Mouse (Mus musculus) limb, embryonic 14.5 days (tissue): Measurements from ENCODE around the gene Wfdc10. TPM values are rescaled to one million over a fixed set of nuclear protein-coding genes. Genes with fewer than 3 reads are reported as not detected.

ENCODE experiments used
- ATAC-seq: fragments of 200-750 bp; cut with Nextera tagmentation; 2 replicates; pipeline ENCODE4 v1.8.0; 2017; ENCODE audit warnings: low read depth, moderate number of reproducible peaks, moderate TSS enrichment; ENCODE audit not compliant: low FRiP score
- DNase-seq: peaks from one replicate; pipeline ENCODE4 v3.0.0-alpha.2; 2015; ENCODE audit warnings: low spot score
- H3K27ac ChIP-seq: fragments of 300-500 bp; sonication (generic); replicated peaks from 2 replicates; pipeline ENCODE4 v1.5.1; 2014; ENCODE audit warnings: low read depth, mild to moderate bottlenecking, low read length, moderate library complexity, mixed read lengths
- H3K27me3 ChIP-seq: fragments of 300-500 bp; sonication (generic); 2 replicates; pipeline ENCODE4 v1.6.1; 2014; ENCODE audit warnings: low read length, mixed read lengths; ENCODE audit not compliant: control insufficient read depth, insufficient read depth
- H3K36me3 ChIP-seq: fragments of 300-500 bp; sonication (generic); 2 replicates; pipeline ENCODE4 v1.6.1; 2014; ENCODE audit warnings: mild to moderate bottlenecking, low read length, moderate library complexity, mixed read lengths; ENCODE audit not compliant: control insufficient read depth, insufficient read depth
- H3K4me1 ChIP-seq: fragments of 300-500 bp; sonication (generic); 2 replicates; pipeline ENCODE4 v1.6.1; 2014; ENCODE audit warnings: antibody characterized with exemption, low read length, mixed read lengths; ENCODE audit not compliant: control insufficient read depth, insufficient read depth
- H3K4me2 ChIP-seq: fragments of 300-500 bp; sonication (generic); replicated peaks from 2 replicates; pipeline ENCODE4 v1.6.1; 2014; ENCODE audit warnings: low read depth, mild to moderate bottlenecking, low read length, moderate library complexity; ENCODE audit not compliant: severe bottlenecking
- H3K4me3 ChIP-seq: fragments of 300-500 bp; sonication (generic); replicated peaks from 2 replicates; pipeline ENCODE4 v1.5.1; 2014; ENCODE audit warnings: low read length
- H3K9ac ChIP-seq: fragments of 300-500 bp; sonication (generic); 2 replicates; pipeline ENCODE4 v1.6.1; 2014; ENCODE audit warnings: mild to moderate bottlenecking, low read depth, low read length, moderate library complexity; ENCODE audit not compliant: severe bottlenecking
- H3K9me3 ChIP-seq: fragments of 300-500 bp; sonication (generic); 2 replicates; pipeline ENCODE4 v1.6.1; 2016; ENCODE audit warnings: low read length; ENCODE audit not compliant: control insufficient read depth
- POLR2A ChIP-seq: fragments of 200-500 bp; IDR thresholded peaks from 2 replicates; pipeline ENCODE4 v1.8.0; 2012; ENCODE audit warnings: inconsistent platforms, mild to moderate bottlenecking, moderate library complexity, borderline replicate concordance; ENCODE audit not compliant: insufficient read depth, insufficient read length; ENCODE audit errors: extremely low read depth
- WGBS: fragments of 180-500 bp; shearing (Covaris S2); extraction: QIAGEN DNeasy Blood & Tissue Kit; methylation state at CpG from one replicate; pipeline ENCODE4 v1.1.7; 2014; 5-methylcytosine and 5-hydroxymethylcytosine counted together
- polyA plus RNA-seq, 2 experiments: library from polyadenylated mRNA; depleted of rRNA in 1 of 2; stranded (reverse) in 1 of 2; unstranded in 1 of 2; fragments of >200 nt; fragmentation: Nextera tagmentation in 1 of 2; extraction: Ambion mirVana in 1 of 2; gene quantifications; 2 replicates each; pipeline versions ENCODE4 v1.2.1 to v1.2.3; 2012 to 2014

Gene Wfdc10
- polyA plus RNA-seq, 2 experiments = 0.31 TPM; not detected in 1

GRCm38 (mm10) chr2:164700959-164701358, 45.1 kb downstream of the Wfdc10 start:
- H3K4me1 ChIP-seq = no peaks in the 10 kb centered on the region
- H3K4me2 ChIP-seq = no peak overlapping the region
- TF ChIP-seq POLR2A = no peak
- no peaks in the 10 kb centered on the region for H3K27me3 ChIP-seq
- H3K9me3 ChIP-seq = no peaks in the 10 kb centered on the region
- 68% methylated on average over 5 of the region's 5 CpGs for WGBS
- DNase-seq = peak; percentile 19
- H3K27ac ChIP-seq = no peak overlapping the region
- H3K4me3 ChIP-seq = no peak overlapping the region
- no peaks in the 10 kb centered on the region for H3K36me3 ChIP-seq
- no peak overlapping the region for H3K9ac ChIP-seq
- no peak; the same call in 1 of the 2 replicates for ATAC-seq

GRCm38 (mm10) chr2:164701761-164702160, 45.9 kb downstream of the Wfdc10 start:
- TF ChIP-seq POLR2A = no peak
- DNase-seq (no peak), ATAC-seq (no peak)
- no peak overlapping the region for H3K27ac ChIP-seq
- H3K27me3 ChIP-seq = no peaks in the 10 kb centered on the region
- no peak overlapping the region for H3K9ac ChIP-seq
- H3K4me1 ChIP-seq = no peaks in the 10 kb centered on the region
- H3K4me2 ChIP-seq = no peak overlapping the region
- 90% methylated on average over 5 of the region's 5 CpGs for WGBS
- no peaks in the 10 kb centered on the region for H3K36me3 ChIP-seq
- no peaks in the 10 kb centered on the region for H3K9me3 ChIP-seq
- no peak overlapping the region for H3K4me3 ChIP-seq

GRCm38 (mm10) chr2:164704235-164704634, 48.4 kb downstream of the Wfdc10 start:
- 78% methylated on average over 5 of the region's 5 CpGs for WGBS
- no peak for TF ChIP-seq POLR2A
- Histone ChIP-seq H3K9ac (no peak overlapping the region), H3K4me3 (no peak overlapping the region), H3K27ac (no peak overlapping the region), H3K9me3 (no peaks in the 10 kb centered on the region), H3K36me3 (no peaks in the 10 kb centered on the region), H3K4me2 (no peak overlapping the region), H3K27me3 (no peaks in the 10 kb centered on the region), H3K4me1 (no peaks in the 10 kb centered on the region)
- DNase-seq (no peak), ATAC-seq (no peak)

- no peak overlapping the region for H3K4me2 ChIP-seq
- ATAC-seq (no peak), DNase-seq (no peak)
- H3K36me3 ChIP-seq = no peaks in the 10 kb centered on the region
- no peak overlapping the region for H3K4me3 ChIP-seq
- WGBS = 82% methylated on average over 6 of the region's 6 CpGs
- H3K4me1 ChIP-seq = no peaks in the 10 kb centered on the region
- TF ChIP-seq POLR2A = no peak
- H3K27ac ChIP-seq = no peak overlapping the region
- H3K27me3 ChIP-seq = no peaks in the 10 kb centered on the region
- H3K9ac ChIP-seq = no peak overlapping the region
- no peaks in the 10 kb centered on the region for H3K9me3 ChIP-seq
Observed at GRCm38 (mm10) chr2:164705328-164705727, 49.5 kb downstream of the Wfdc10 start.

- no peak for DNase-seq
- H3K36me3 ChIP-seq = no peaks in the 10 kb centered on the region
- H3K4me2 ChIP-seq = no peak overlapping the region
- 88% methylated on average over 14 of the region's 14 CpGs for WGBS
- H3K4me3 ChIP-seq = no peak overlapping the region
- H3K9ac ChIP-seq = no peak overlapping the region
- no peaks in the 10 kb centered on the region for H3K4me1 ChIP-seq
- H3K27me3 ChIP-seq = no peaks in the 10 kb centered on the region
- H3K9me3 ChIP-seq = no peaks in the 10 kb centered on the region
- no peak for ATAC-seq
- TF ChIP-seq POLR2A = no peak
- no peak overlapping the region for H3K27ac ChIP-seq
Observed at GRCm38 (mm10) chr2:164705991-164706390, 50.1 kb downstream of the Wfdc10 start.

Other genes starting within 250 kb of the Wfdc10 start
Only the 30 nearest of the 31 such genes appear.
- gene Sdc4, start 212.2 kb upstream of the Wfdc10 start, polyA plus RNA-seq (2012; rRNA removed) = 27.4 and 29.7 TPM in 2 replicates
- gene Sdc4, start 212.2 kb upstream of the Wfdc10 start, polyA plus RNA-seq (2014; fragmentation: Nextera tagmentation; extraction: Ambion mirVana) = 65.9 and 68.2 TPM in 2 replicates
- gene Sys1, start 199.1 kb upstream of the Wfdc10 start, polyA plus RNA-seq (2012; rRNA removed) = 48.4 and 68.8 TPM in 2 replicates
- 73.1 TPM in 2 replicates for gene Sys1, start 199.1 kb upstream of the Wfdc10 start, polyA plus RNA-seq (2014; fragmentation: Nextera tagmentation; extraction: Ambion mirVana)
- gene Gm20458, start 195.1 kb upstream of the Wfdc10 start, polyA plus RNA-seq (2012; rRNA removed) = 9.0 and 10.4 TPM in 2 replicates
- gene Gm20458, start 195.1 kb upstream of the Wfdc10 start, polyA plus RNA-seq (2014; fragmentation: Nextera tagmentation; extraction: Ambion mirVana) = 12.2 and 14.3 TPM in 2 replicates
- gene Trp53tg5, start 182.3 kb upstream of the Wfdc10 start, polyA plus RNA-seq (2012; rRNA removed) = not detected in 2 replicates
- gene Trp53tg5, start 182.3 kb upstream of the Wfdc10 start, polyA plus RNA-seq (2014; fragmentation: Nextera tagmentation; extraction: Ambion mirVana) = 0.22 TPM in 1 of 2 replicates, not detected in the other
- gene Dbndd2, start 169.9 kb upstream of the Wfdc10 start, polyA plus RNA-seq (2012; rRNA removed) = 7.7 and 8.3 TPM in 2 replicates
- gene Dbndd2, start 169.9 kb upstream of the Wfdc10 start, polyA plus RNA-seq (2014; fragmentation: Nextera tagmentation; extraction: Ambion mirVana) = 2.9 and 4.4 TPM in 2 replicates
- gene Pigt, start 158.5 kb upstream of the Wfdc10 start, polyA plus RNA-seq (2012; rRNA removed) = 99.5 and 142 TPM in 2 replicates
- 72.4 and 81.4 TPM in 2 replicates for gene Pigt, start 158.5 kb upstream of the Wfdc10 start, polyA plus RNA-seq (2014; fragmentation: Nextera tagmentation; extraction: Ambion mirVana)
- 30.4 and 31.0 TPM in 2 replicates for gene Wfdc2, start 93.6 kb upstream of the Wfdc10 start, polyA plus RNA-seq (2012; rRNA removed)
- gene Wfdc2, start 93.6 kb upstream of the Wfdc10 start, polyA plus RNA-seq (2014; fragmentation: Nextera tagmentation; extraction: Ambion mirVana) = 27.3 and 44.0 TPM in 2 replicates
- not detected in 2 replicates for gene Spint3, start 82.6 kb upstream of the Wfdc10 start, polyA plus RNA-seq (2012; rRNA removed)
- gene Spint3, start 82.6 kb upstream of the Wfdc10 start, polyA plus RNA-seq (2014; fragmentation: Nextera tagmentation; extraction: Ambion mirVana) = not detected in 2 replicates
- 0.37 and 0.55 TPM in 2 replicates for gene Wfdc6a, start 70.6 kb upstream of the Wfdc10 start, polyA plus RNA-seq (2012; rRNA removed)
- 0.25 and 0.53 TPM in 2 replicates for gene Wfdc6a, start 70.6 kb upstream of the Wfdc10 start, polyA plus RNA-seq (2014; fragmentation: Nextera tagmentation; extraction: Ambion mirVana)
- not detected in 2 replicates for gene Eppin, start 62.5 kb upstream of the Wfdc10 start, polyA plus RNA-seq (2012; rRNA removed)
- not detected in 2 replicates for gene Eppin, start 62.5 kb upstream of the Wfdc10 start, polyA plus RNA-seq (2014; fragmentation: Nextera tagmentation; extraction: Ambion mirVana)
- gene Wfdc6b, start 42.5 kb upstream of the Wfdc10 start, polyA plus RNA-seq (2012; rRNA removed) = not detected in 2 replicates
- not detected in 2 replicates for gene Wfdc6b, start 42.5 kb upstream of the Wfdc10 start, polyA plus RNA-seq (2014; fragmentation: Nextera tagmentation; extraction: Ambion mirVana)
- gene Wfdc8, start 42.4 kb upstream of the Wfdc10 start, polyA plus RNA-seq (2012; rRNA removed) = not detected in 2 replicates
- gene Wfdc8, start 42.4 kb upstream of the Wfdc10 start, polyA plus RNA-seq (2014; fragmentation: Nextera tagmentation; extraction: Ambion mirVana) = not detected in 2 replicates
- gene Wfdc16, start 17.2 kb upstream of the Wfdc10 start, polyA plus RNA-seq (2012; rRNA removed) = not detected in 2 replicates
- gene Wfdc16, start 17.2 kb upstream of the Wfdc10 start, polyA plus RNA-seq (2014; fragmentation: Nextera tagmentation; extraction: Ambion mirVana) = not detected in 2 replicates
- gene Wfdc9, start 537 bp downstream of the Wfdc10 start, polyA plus RNA-seq (2012; rRNA removed) = not detected in 2 replicates
- not detected in 2 replicates for gene Wfdc9, start 537 bp downstream of the Wfdc10 start, polyA plus RNA-seq (2014; fragmentation: Nextera tagmentation; extraction: Ambion mirVana)
- not detected in 2 replicates for gene Wfdc11, start 18.0 kb downstream of the Wfdc10 start, polyA plus RNA-seq (2012; rRNA removed)
- not detected in 2 replicates for gene Wfdc11, start 18.0 kb downstream of the Wfdc10 start, polyA plus RNA-seq (2014; fragmentation: Nextera tagmentation; extraction: Ambion mirVana)
- gene Wfdc13, start 29.1 kb downstream of the Wfdc10 start, polyA plus RNA-seq (2012; rRNA removed) = 0.06 and 0.08 TPM in 2 replicates
- 0.18 TPM in 1 of 2 replicates, not detected in the other for gene Wfdc13, start 29.1 kb downstream of the Wfdc10 start, polyA plus RNA-seq (2014; fragmentation: Nextera tagmentation; extraction: Ambion mirVana)
- gene Spint4, start 42.5 kb downstream of the Wfdc10 start, polyA plus RNA-seq (2012; rRNA removed) = not detected in 2 replicates
- not detected in 2 replicates for gene Spint4, start 42.5 kb downstream of the Wfdc10 start, polyA plus RNA-seq (2014; fragmentation: Nextera tagmentation; extraction: Ambion mirVana)
- gene Spint5, start 59.3 kb downstream of the Wfdc10 start, polyA plus RNA-seq (2012; rRNA removed) = not detected in 2 replicates
- not detected in 2 replicates for gene Spint5, start 59.3 kb downstream of the Wfdc10 start, polyA plus RNA-seq (2014; fragmentation: Nextera tagmentation; extraction: Ambion mirVana)
- gene Wfdc3, start 89.9 kb downstream of the Wfdc10 start, polyA plus RNA-seq (2012; rRNA removed) = 0.67 and 0.79 TPM in 2 replicates
- gene Wfdc3, start 89.9 kb downstream of the Wfdc10 start, polyA plus RNA-seq (2014; fragmentation: Nextera tagmentation; extraction: Ambion mirVana) = 0.37 and 0.50 TPM in 2 replicates
- 46.0 and 58.6 TPM in 2 replicates for gene Dnttip1, start 89.9 kb downstream of the Wfdc10 start, polyA plus RNA-seq (2012; rRNA removed)
- gene Dnttip1, start 89.9 kb downstream of the Wfdc10 start, polyA plus RNA-seq (2014; fragmentation: Nextera tagmentation; extraction: Ambion mirVana) = 70.1 and 70.6 TPM in 2 replicates
- 293 and 329 TPM in 2 replicates for gene Ube2c, start 113.9 kb downstream of the Wfdc10 start, polyA plus RNA-seq (2012; rRNA removed)
- 279 and 305 TPM in 2 replicates for gene Ube2c, start 113.9 kb downstream of the Wfdc10 start, polyA plus RNA-seq (2014; fragmentation: Nextera tagmentation; extraction: Ambion mirVana)
- gene Tnnc2, start 123.9 kb downstream of the Wfdc10 start, polyA plus RNA-seq (2012; rRNA removed) = 178 and 322 TPM in 2 replicates
- 273 and 401 TPM in 2 replicates for gene Tnnc2, start 123.9 kb downstream of the Wfdc10 start, polyA plus RNA-seq (2014; fragmentation: Nextera tagmentation; extraction: Ambion mirVana)
- gene Snx21, start 129.8 kb downstream of the Wfdc10 start, polyA plus RNA-seq (2012; rRNA removed) = 26.0 and 35.0 TPM in 2 replicates
- gene Snx21, start 129.8 kb downstream of the Wfdc10 start, polyA plus RNA-seq (2014; fragmentation: Nextera tagmentation; extraction: Ambion mirVana) = 29.2 and 34.0 TPM in 2 replicates
- gene Acot8, start 148.8 kb downstream of the Wfdc10 start, polyA plus RNA-seq (2012; rRNA removed) = 31.5 and 41.2 TPM in 2 replicates
- 14.0 and 15.2 TPM in 2 replicates for gene Acot8, start 148.8 kb downstream of the Wfdc10 start, polyA plus RNA-seq (2014; fragmentation: Nextera tagmentation; extraction: Ambion mirVana)
- gene Zswim3, start 149.1 kb downstream of the Wfdc10 start, polyA plus RNA-seq (2012; rRNA removed) = 4.3 and 4.9 TPM in 2 replicates
- 6.9 and 7.0 TPM in 2 replicates for gene Zswim3, start 149.1 kb downstream of the Wfdc10 start, polyA plus RNA-seq (2014; fragmentation: Nextera tagmentation; extraction: Ambion mirVana)
- gene Zswim1, start 166.6 kb downstream of the Wfdc10 start, polyA plus RNA-seq (2012; rRNA removed) = 9.1 and 11.2 TPM in 2 replicates
- gene Zswim1, start 166.6 kb downstream of the Wfdc10 start, polyA plus RNA-seq (2014; fragmentation: Nextera tagmentation; extraction: Ambion mirVana) = 19.5 and 19.9 TPM in 2 replicates
- 0.09 and 0.13 TPM in 2 replicates for gene Spata25, start 172.5 kb downstream of the Wfdc10 start, polyA plus RNA-seq (2012; rRNA removed)
- gene Spata25, start 172.5 kb downstream of the Wfdc10 start, polyA plus RNA-seq (2014; fragmentation: Nextera tagmentation; extraction: Ambion mirVana) = not detected in 2 replicates
- 197 and 285 TPM in 2 replicates for gene Ctsa, start 176.8 kb downstream of the Wfdc10 start, polyA plus RNA-seq (2012; rRNA removed)
- 147 and 163 TPM in 2 replicates for gene Ctsa, start 176.8 kb downstream of the Wfdc10 start, polyA plus RNA-seq (2014; fragmentation: Nextera tagmentation; extraction: Ambion mirVana)
- 7.2 and 8.5 TPM in 2 replicates for gene Neurl2, start 177.4 kb downstream of the Wfdc10 start, polyA plus RNA-seq (2012; rRNA removed)
- gene Neurl2, start 177.4 kb downstream of the Wfdc10 start, polyA plus RNA-seq (2014; fragmentation: Nextera tagmentation; extraction: Ambion mirVana) = 5.5 and 7.6 TPM in 2 replicates
- 45.5 and 55.3 TPM in 2 replicates for gene Pltp, start 201.7 kb downstream of the Wfdc10 start, polyA plus RNA-seq (2012; rRNA removed)
- 51.1 and 56.2 TPM in 2 replicates for gene Pltp, start 201.7 kb downstream of the Wfdc10 start, polyA plus RNA-seq (2014; fragmentation: Nextera tagmentation; extraction: Ambion mirVana)